Mouse (Mus musculus): ENCODE data around the gene Slc22a12. TPM values are rescaled to one million over a fixed set of nuclear protein-coding genes. Genes with fewer than 3 reads are reported as not detected.

The Slc22a12 gene
- polyA plus RNA-seq, 1 experiment from 2014 or later: not detected

DNA sequence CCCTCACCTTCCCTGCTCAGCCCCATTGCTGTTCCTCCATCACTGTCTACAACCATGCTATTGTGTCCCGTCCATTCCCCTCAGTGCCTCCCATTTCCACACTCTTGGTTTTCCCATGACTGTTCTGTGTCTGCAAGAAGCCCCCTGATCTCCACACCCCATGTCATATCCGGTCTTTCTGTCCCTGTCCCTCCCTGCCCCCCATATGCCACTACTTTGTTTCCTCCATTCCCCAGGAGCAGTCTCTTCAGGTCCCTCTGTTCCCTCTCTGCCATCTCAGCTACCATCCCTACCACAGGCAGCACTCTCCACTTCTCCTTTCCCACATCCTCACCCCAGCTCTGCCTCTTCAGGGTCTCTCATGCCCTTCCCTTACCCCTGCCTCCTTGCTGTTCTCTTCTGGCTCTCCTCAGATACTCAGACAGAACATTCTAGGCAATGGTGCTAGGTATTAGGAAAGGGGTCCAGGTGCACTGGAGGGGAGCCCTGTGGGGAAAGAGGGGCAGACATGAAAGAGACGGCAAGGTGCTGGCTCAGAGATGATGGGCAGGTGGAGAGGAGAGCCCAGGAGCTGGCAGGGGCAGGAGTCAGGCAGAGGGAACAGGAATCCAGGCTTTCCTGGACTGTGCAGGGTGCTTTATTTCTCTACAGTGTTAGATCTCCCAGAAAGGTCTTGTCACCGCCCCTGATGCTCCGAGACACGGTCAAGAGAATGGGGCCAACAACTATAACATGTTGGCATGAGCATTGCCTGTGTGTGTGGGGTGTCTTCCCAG lies 42.8 kb downstream of the Slc22a12 start:
- no peaks in the 10 kb centered on the region for H3K36me3 ChIP-seq
- no peak overlapping the region for H3K9ac ChIP-seq
- H3K4me3 ChIP-seq: no peak overlapping the region
- H3K4me1 ChIP-seq (replicated peaks): peaks cover 24% of the 10 kb centered on the region
- H3K9me3 ChIP-seq (replicated peaks): no peaks in the 10 kb centered on the region
- no peak overlapping the region for H3K4me2 ChIP-seq
- 45% methylated on average over 6 of the region's 6 CpGs for WGBS
- no peak overlapping the region for H3K27ac ChIP-seq
- peaks cover 98% of the 10 kb centered on the region for H3K27me3 ChIP-seq
- no peak for ATAC-seq (replicated peaks; ENCODE audit: insufficient number of reproducible peaks, insufficient read depth, low FRiP score, low read depth)

DNA sequence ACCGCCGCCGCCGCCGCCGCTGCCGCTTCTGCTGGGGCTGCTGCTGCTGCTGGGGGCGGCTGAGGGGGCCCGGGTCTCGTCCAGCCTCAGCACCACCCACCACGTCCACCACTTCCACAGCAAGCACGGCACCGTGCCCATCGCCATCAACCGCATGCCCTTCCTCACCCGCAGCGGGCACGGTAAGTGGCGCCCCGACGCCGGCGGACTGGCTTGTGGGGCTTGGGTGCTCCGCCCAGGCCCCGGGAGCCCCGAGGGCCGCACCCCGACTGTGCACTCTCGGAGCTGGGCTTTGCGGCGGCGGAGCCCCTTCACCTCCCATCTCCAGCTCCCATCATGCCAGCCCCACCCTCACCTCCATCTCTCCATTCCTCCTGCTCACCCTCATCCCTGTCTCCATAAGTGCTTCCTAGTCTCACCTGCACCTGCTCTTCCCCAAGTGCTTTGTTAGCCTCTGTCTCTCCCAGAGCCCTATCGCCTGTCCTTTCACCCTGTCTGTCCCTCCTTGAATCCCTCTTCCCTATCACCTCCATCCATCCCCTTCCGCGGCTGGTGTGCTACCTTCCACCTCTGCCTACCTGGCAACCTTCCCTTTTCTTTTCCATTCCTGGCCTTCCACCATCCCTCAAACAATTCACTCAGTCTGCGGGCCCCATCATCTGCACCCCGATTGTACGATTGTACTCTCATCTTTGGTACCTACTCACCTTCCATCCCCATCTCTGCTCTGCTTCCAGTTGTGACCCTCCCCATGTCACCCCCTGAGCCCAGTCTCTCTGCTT lies 44.3 kb downstream of the Slc22a12 start:
- no peaks in the 10 kb centered on the region for H3K9me3 ChIP-seq (replicated peaks)
- H3K4me3 ChIP-seq: peak overlapping the region; percentile 53
- H3K4me2 ChIP-seq: peak overlapping the region; percentile 71
- no peaks in the 10 kb centered on the region for H3K36me3 ChIP-seq
- ATAC-seq (replicated peaks; ENCODE audit: insufficient number of reproducible peaks, insufficient read depth, low FRiP score, low read depth): no peak
- 4% methylated on average over 33 of the region's 38 CpGs for WGBS
- peaks cover 95% of the 10 kb centered on the region for H3K27me3 ChIP-seq
- H3K9ac ChIP-seq: no peak overlapping the region
- no peak overlapping the region for H3K27ac ChIP-seq
- H3K4me1 ChIP-seq (replicated peaks): peaks cover 18% of the 10 kb centered on the region

DNA sequence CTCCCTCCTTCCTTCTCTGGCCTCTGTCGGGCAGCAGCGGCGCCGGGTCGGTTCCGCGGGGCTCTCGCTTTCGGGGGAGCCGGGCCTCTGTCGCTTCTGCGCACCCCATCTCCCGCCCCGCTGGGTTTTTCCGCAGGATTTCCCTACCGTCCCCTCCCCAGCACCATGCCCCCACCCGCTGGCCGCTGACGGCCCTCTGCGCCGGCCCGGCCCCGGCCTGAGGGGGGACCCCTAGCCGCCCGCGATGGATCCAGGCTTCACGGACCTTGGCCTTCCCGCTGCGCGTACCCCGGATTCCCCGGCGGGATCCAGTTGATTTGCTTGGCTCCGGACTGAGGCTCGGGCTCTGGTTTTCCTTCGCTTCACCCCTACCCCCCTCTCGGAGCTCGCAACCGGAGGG lies 45.0 kb downstream of the Slc22a12 start:
- H3K9ac ChIP-seq: 0 out of 2 replicates have a peak overlapping the region, but pooled peaks have one; percentile 34
- H3K27ac ChIP-seq: no peak overlapping the region
- ATAC-seq (replicated peaks; ENCODE audit: insufficient number of reproducible peaks, insufficient read depth, low FRiP score, low read depth): no peak
- peaks cover 18% of the 10 kb centered on the region for H3K4me1 ChIP-seq (replicated peaks)
- WGBS: 4% methylated on average over 37 of the region's 39 CpGs
- no peaks in the 10 kb centered on the region for H3K36me3 ChIP-seq
- peak overlapping the region; percentile 71 for H3K4me2 ChIP-seq
- peaks cover 95% of the 10 kb centered on the region for H3K27me3 ChIP-seq
- peak overlapping the region; percentile 53 for H3K4me3 ChIP-seq
- H3K9me3 ChIP-seq (replicated peaks): no peaks in the 10 kb centered on the region

DNA sequence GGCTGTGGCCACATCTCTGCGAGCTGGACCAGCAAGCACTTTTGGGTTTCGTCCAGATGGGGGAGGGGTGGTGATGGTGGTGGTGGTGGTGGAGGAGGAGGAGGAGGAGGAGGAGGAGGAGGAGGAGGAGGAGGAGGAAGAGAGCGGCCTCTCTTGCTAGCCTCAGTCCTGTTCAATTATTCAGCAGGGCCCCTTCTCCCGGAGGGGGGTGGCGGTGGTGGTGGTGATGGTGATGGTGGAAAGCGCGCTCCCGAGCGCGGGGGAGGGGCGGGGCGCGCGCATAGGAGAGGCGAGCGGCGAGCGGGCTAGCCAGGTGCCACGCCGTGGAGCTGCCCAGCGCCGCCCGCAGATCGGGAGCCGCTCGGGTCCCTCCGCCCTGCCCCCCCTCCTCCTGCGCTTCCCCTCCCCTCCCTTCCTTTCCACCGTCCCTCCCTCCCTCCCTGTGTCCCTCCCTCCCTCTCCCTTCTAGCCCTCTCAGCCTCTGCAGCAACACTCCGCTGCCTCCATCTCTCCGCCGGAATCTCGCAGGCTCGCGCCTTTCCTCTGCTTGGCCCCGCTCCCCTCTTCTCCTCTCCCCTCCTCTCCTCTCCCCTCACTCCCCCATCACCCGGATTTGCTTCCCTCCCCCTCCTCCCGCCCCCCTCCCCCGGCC lies 45.6 kb downstream of the Slc22a12 start:
- Histone ChIP-seq H3K4me2 (peak overlapping the region; percentile 71), H3K9ac (0 out of 2 replicates have a peak overlapping the region, but pooled peaks have one; percentile 34), H3K9me3 (replicated peaks) (no peaks in the 10 kb centered on the region), H3K27ac (no peak overlapping the region), H3K4me1 (replicated peaks) (peaks cover 16% of the 10 kb centered on the region), H3K4me3 (peak overlapping the region; percentile 53), H3K27me3 (peaks cover 95% of the 10 kb centered on the region), H3K36me3 (no peaks in the 10 kb centered on the region)
- ATAC-seq (replicated peaks; ENCODE audit: insufficient number of reproducible peaks, insufficient read depth, low FRiP score, low read depth): 0 out of 2 replicates have a peak, but pooled peaks have one; percentile 3
- WGBS: under 1% methylated on average over 28 of the region's 39 CpGs

DNA sequence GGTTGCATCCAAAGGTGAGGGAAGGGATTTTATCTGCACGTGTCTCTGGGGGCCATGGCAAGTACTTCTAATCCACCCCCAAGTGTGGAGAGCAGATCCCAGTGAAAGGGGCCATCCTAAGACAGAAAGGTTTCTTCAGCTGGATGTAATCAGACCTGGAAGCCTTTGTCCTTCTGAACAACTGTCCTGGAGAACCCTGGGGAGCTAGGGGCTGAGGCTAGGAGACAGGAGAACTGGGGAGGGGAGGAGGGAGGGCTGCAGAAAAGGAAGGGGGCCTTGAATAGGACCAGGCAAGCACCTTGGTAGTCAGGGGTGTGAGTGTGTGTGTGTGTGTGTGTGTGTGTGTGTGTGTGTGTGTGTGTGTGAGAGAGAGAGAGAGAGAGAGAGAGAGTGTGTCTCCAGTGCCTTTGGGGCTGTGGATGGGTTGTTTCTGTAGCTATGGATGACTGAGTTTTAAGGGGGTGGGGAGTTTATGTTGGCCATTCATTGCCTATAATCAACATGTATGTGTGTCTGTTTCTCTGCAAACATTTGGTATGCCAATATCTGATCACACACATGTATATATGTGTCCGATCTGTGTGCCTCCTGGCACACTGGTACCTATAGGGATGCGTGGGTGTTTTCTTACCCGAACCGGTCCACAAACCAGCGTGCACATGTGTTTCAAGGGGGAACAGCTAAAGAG lies 46.2 kb downstream of the Slc22a12 start:
- ATAC-seq (replicated peaks; ENCODE audit: insufficient number of reproducible peaks, insufficient read depth, low FRiP score, low read depth): no peak
- H3K4me1 ChIP-seq (replicated peaks): peaks cover 12% of the 10 kb centered on the region
- H3K36me3 ChIP-seq: no peaks in the 10 kb centered on the region
- H3K27me3 ChIP-seq: peaks cover 95% of the 10 kb centered on the region
- H3K9me3 ChIP-seq (replicated peaks): no peaks in the 10 kb centered on the region
- H3K27ac ChIP-seq: no peak overlapping the region
- WGBS: 10% methylated on average over 6 of the region's 6 CpGs
- H3K9ac ChIP-seq: no peak overlapping the region
- H3K4me3 ChIP-seq: no peak overlapping the region
- H3K4me2 ChIP-seq: peak overlapping the region; percentile 71; the same call in 1 of the 2 replicates

DNA sequence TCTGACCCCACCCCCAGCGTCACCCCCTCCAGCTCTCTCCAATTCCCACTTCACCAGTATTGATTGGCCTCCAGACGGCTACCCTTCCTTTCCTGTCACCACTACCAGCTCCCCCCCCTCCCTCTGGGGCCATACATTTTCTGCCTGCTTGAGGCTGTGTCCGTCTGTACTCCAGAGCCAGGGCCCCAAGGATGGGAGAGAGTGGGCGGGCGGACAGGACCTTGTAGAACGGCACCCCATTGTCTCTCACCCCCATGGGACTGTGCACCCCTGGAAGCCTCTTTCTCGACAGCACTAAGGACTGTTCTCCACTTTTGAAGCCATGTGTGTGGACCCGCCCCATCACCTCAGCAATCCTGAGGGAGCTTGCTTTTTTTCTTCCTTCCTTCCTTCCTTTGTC lies 47.1 kb downstream of the Slc22a12 start:
- Histone ChIP-seq H3K9me3 (replicated peaks) (no peaks in the 10 kb centered on the region), H3K4me2 (no peak overlapping the region), H3K4me3 (no peak overlapping the region), H3K27ac (no peak overlapping the region), H3K27me3 (peaks cover 95% of the 10 kb centered on the region), H3K4me1 (replicated peaks) (peaks cover 12% of the 10 kb centered on the region), H3K36me3 (no peaks in the 10 kb centered on the region), H3K9ac (no peak overlapping the region)
- 22% methylated on average over 8 of the region's 8 CpGs for WGBS
- no peak for ATAC-seq (replicated peaks; ENCODE audit: insufficient number of reproducible peaks, insufficient read depth, low FRiP score, low read depth)

DNA sequence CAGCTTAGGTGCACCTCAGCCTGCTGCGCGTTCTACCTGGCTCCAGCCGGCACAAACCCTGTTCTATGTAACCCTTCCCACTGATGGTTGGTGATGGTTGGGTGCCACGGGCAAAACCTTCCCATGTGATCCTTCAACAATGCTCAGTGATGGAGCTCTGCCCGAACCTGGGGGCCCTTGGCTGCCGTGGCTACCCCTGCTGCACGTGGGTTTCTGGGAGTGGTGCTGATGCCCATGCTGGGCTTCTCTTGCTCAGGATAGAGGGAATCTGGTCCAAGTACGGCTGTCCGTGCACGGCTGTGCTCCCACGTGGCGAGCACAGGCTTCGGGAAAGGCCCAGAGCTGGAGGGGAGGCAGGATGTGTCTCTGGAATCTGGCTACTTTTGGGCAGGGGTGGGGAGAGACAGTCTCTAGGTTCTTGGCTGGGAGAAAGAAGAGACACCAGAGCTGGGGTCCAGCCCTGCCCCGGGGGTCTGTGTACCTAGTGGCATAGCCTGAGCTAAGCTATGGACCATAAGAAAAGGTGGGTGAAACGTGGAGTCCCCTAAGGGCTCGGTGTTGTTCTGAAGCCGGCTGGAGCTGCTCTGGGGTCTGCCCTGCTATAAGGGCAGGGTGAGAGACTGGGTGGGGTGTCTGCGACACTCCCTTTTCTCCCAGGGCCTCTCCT lies 48.2 kb downstream of the Slc22a12 start:
- Histone ChIP-seq H3K9me3 (replicated peaks) (no peaks in the 10 kb centered on the region), H3K4me2 (no peak overlapping the region), H3K9ac (no peak overlapping the region), H3K27me3 (peaks cover 95% of the 10 kb centered on the region), H3K27ac (no peak overlapping the region), H3K36me3 (no peaks in the 10 kb centered on the region), H3K4me3 (no peak overlapping the region), H3K4me1 (replicated peaks) (peaks cover 12% of the 10 kb centered on the region)
- WGBS: 56% methylated on average over 18 of the region's 18 CpGs
- no peak for ATAC-seq (replicated peaks; ENCODE audit: insufficient number of reproducible peaks, insufficient read depth, low FRiP score, low read depth)

DNA sequence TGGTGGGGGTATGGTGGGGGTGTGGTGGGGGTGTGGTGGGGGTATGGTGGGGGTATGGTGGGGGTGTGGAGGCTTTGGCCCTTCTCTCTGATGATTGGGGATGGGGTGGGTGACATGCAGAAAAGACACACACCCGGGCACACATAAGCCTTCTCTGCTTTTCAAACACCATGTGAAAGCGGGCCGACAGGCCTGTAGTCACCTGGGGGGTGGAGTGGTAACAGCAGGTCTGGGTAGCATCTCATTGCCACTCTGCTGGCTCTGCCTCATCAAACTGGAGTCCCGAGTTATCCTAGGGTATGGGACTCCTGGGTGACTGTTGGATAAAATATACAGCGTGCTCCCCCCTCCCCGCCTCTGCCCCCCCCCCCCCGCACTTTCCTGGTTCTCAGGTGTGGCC lies 48.8 kb downstream of the Slc22a12 start:
- no peak for ATAC-seq (replicated peaks; ENCODE audit: insufficient number of reproducible peaks, insufficient read depth, low FRiP score, low read depth)
- Histone ChIP-seq H3K4me2 (no peak overlapping the region), H3K36me3 (no peaks in the 10 kb centered on the region), H3K9ac (no peak overlapping the region), H3K4me3 (no peak overlapping the region), H3K27ac (no peak overlapping the region), H3K4me1 (replicated peaks) (peaks cover 12% of the 10 kb centered on the region), H3K27me3 (peaks cover 92% of the 10 kb centered on the region), H3K9me3 (replicated peaks) (no peaks in the 10 kb centered on the region)
- 53% methylated on average over 7 of the region's 7 CpGs for WGBS

DNA sequence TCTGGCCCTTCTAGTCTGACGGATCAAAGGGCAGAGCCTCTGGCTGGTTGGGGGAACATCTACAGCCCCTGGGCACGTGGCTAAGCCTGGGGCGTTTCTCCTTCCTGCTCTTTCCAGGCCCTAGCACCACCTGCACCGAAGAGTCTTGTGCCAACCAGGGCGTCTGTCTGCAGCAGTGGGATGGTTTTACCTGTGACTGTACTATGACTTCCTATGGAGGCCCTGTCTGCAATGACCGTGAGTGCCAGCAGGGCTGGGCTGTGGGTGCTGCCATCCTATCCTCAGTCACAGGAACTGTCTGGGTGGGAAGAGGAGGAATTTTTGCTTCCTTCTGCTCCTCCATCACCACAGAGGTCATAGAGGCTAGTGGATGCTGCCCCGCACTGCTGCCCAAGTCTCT lies 49.6 kb downstream of the Slc22a12 start:
- WGBS: 73% methylated on average over 7 of the region's 7 CpGs
- no peak overlapping the region for H3K9ac ChIP-seq

DNA sequence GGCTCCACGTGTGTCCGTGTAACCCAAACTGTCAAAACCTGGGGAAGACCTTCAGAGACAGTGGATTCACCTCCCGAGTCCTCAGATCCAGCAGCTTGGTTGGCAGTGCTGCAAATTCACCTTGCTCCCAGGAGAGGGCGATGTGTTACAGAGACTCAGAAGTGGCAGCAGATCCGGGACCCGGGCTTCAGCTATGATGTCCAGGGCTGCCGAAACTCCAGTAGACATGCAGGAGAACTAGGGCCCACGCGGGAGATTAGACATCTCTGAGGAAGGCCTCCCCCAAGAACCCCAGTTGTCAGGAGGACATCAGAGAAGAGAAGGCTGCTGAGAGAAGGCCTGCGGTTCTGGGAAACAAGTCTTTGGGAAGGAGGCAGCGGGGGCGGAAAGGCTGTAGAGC lies 50.7 kb downstream of the Slc22a12 start:
- Histone ChIP-seq H3K9ac (no peak overlapping the region), H3K4me2 (no peak overlapping the region), H3K27me3 (peaks cover 88% of the 10 kb centered on the region), H3K4me3 (no peak overlapping the region), H3K9me3 (replicated peaks) (no peaks in the 10 kb centered on the region), H3K27ac (no peak overlapping the region), H3K4me1 (replicated peaks) (peaks cover under 1% of the 10 kb centered on the region; the same call in 1 of the 2 replicates), H3K36me3 (no peaks in the 10 kb centered on the region)
- WGBS: 16% methylated on average over 12 of the region's 12 CpGs
- no peak for ATAC-seq (replicated peaks; ENCODE audit: insufficient number of reproducible peaks, insufficient read depth, low FRiP score, low read depth)

More for the DNA sequence above, 49.6 kb downstream of the Slc22a12 start:
- Histone ChIP-seq H3K4me3 (no peak overlapping the region), H3K27me3 (peaks cover 89% of the 10 kb centered on the region), H3K36me3 (no peaks in the 10 kb centered on the region), H3K4me2 (no peak overlapping the region), H3K4me1 (replicated peaks) (peaks cover 10% of the 10 kb centered on the region), H3K9me3 (replicated peaks) (no peaks in the 10 kb centered on the region), H3K27ac (no peak overlapping the region)
- no peak for ATAC-seq (replicated peaks; ENCODE audit: insufficient number of reproducible peaks, insufficient read depth, low FRiP score, low read depth)
